Mouse (Mus musculus): ENCODE data around the gene Clpx. TPM values are rescaled to one million over a fixed set of nuclear protein-coding genes. Genes with fewer than 3 reads are reported as not detected.
"Not testable (repeated sequence)": the region's sequence is repeated elsewhere in the genome, so short reads cannot be mapped to it uniquely, and the experiment has no call there.

Gene Clpx
- polyA plus RNA-seq, 3 experiments from 2014 or later = 29.8 to 41.8 (median 37.4) TPM

DNA sequence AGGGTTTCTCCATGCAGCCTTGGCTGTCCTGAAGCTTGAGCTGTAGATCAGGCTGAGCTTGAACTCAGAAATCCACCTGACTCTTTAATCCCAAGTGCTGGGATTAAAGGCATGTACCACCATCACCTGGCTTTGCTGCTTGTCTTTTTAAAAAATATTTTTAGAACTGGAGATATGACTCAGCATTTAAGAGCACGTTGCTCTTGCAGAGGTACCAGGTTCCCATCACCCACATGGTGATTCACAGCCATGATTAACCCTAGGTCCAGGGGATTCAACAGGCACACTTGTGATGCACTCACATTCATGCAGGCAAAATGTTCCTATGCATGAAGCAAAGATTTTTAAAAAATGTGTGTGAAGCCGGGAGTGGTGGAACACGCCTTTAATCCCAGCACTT lies 1.6 kb upstream of the Clpx start:
- no peak for ATAC-seq

DNA sequence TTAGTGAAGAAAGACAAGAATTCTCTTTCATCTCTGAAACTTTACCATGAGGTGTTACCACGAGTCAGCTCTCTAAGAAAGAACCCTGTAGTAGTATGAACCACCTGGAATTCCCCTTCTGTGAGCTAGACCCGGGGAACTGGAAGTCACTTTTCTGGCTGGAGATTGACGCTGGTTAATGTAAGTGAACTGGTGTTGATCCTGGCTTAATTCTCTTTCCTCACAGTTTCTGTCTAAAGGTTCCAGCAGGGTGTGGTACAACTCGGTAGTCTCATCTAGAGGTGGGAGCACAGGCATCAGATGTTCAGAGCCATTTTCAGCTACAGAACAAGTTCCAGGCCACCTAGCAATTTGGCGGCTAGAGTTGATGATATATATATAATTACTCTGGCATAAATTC lies 941 bp upstream of the Clpx start:
- peak; percentile 39 for ATAC-seq

DNA sequence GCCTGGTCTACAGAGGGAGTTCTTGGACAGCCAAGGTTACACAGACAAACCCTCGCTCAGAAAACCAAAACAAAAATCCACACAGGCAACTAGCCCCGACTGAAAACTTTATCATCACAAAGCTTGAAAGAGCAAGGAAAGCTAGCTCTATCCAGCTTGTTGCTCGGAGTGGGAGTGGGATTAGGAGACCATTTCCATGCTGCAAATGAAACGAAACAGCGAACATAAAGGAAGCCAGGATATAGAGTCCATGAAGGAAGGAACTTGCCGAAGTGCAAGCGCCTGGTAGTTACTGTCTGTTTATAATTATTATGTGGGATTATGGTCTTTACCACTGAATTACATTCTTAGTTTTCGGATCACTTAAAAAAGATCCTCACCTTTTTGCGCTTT lies 484 bp upstream of the Clpx start:
- ATAC-seq = no peak

DNA sequence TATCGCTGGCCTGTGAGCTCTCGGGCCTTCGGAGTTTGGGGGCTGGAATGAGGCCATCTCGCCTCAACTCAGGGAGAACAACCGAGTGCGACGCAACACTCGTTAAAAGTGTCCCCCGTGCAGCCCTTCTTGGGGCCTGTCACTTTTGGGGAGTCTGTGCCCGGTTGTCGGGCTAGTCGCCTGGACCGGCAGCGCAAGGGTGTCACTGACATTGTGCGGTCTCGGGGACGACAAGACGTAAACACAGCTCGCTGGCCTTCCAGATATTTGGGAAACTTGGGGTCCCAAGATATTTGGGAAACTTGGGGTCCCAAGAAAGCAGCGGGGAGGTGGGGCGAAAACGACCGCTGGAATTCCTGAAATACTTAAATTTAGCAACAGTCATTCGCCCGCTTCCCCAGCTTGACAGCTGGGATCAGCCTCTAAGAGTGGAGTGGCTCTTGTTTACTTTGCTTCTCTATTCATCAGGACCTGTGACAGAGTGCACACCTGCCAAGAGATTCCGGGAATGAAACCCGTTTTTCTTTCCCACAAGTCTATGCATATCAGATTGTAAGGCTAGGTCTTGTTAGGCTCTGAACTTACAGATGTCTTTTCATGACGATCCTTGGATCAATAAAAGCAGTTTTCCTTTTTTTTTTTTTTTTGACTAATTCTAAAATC lies 787 bp downstream of the Clpx start:
- ATAC-seq = peak; percentile 7

DNA sequence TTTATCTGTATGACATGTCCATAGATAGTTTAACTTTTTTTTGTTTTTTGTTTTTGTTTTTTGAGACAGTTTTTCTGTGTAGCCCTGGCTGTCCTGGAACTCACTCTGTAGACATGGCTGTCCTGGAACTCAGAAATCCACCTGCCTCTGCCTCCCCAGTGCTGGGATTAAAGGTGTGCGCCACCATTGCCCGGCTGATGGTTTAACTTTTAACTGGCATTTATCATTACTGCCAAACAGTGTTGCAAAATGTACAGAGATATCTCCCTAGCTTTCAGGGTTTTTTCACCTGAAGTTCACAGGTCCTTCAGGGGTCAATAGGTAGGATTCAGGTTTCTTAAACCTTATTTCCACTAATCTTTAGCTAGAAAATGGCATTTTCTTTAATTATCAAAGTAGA lies 3.0 kb downstream of the Clpx start:
- ATAC-seq = no peak

DNA sequence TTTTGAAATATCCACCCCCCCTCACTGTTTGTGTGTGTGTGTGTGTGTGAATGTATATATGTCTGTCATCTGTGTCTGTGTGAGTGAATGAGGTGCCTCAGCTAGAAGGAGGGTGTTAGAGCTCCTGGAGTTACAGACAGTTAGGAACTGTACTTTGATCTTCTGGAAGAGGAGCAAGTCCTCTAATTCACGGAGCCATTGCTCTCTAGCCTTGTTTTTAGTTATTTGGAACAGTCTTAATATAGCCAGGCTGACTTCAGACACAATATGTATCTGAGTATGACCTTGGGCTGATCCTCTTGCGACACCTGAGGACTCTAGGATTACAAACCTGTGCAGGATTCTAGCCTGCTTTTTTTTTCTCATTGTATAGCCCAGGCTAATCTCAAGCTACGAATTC lies 4.7 kb downstream of the Clpx start:
- no peak for ATAC-seq

DNA sequence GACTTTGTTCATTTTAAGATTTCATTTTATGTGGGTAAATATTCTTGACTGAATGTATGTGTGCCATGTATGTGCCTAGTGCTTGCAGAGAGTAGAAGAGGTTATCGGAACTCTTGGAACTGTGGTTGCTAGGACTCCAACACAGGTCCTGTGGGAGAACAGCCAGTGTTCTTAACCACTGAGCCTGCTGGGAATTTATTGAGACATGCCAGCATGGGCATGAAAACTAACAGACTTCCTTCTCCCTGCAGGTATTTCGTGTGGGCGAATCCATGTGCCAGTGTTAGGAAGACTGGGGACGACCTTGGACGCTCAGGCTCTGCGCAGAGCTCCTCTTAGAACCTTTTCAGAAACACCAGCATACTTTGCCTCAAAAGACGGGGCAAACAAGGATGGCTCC lies 5.6 kb downstream of the Clpx start:
- ATAC-seq = no peak

DNA sequence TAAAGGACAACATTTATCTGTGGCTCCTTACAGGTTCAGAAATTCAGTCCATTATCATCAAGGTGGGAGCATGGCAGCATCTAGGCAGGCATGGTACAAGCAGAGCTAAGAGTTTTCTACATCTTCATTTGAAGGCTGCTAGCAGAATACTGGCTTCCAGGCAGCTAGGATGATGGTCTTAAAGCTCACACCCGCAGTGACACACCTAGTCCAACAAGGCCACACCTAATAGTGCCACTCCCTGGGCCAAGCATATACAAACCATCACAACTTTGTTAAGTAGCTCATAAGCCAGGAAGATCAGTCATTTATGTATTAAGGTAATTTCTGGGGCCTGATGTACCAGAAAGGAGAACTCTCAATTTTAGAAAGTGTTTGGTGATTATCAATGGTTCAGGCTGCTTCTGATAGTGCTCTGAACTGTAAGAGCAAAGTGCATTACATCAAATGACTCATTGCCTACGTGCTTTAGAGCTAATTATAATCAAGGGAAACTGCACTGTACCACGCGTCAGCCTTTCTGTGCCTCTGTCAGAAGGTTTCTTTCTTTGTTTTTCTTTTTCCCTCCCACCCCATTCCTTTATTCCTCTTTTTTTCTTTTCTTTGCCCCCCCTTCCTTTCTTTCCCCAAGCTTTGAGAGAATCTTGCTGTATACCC lies 8.4 kb downstream of the Clpx start:
- no peak for ATAC-seq

DNA sequence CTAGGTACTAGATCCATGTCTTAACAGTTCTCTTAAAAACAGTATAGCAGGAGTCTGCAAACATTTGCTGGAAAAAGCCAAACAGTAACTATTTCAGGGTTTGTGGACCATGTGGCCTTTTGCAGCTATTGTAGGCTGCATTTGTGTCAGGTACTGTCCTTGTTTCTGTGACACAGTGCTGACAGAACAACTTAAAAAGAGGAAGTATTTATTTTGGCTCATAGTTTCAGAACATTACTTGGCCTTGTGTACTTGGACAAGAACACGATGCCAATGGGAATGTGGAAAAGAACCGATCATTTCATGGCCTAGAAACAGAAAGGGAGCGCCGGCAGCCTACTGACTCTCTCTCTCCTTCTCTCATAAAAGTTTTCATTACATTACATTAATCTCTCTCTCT lies 9.5 kb downstream of the Clpx start:
- ATAC-seq = no peak

DNA sequence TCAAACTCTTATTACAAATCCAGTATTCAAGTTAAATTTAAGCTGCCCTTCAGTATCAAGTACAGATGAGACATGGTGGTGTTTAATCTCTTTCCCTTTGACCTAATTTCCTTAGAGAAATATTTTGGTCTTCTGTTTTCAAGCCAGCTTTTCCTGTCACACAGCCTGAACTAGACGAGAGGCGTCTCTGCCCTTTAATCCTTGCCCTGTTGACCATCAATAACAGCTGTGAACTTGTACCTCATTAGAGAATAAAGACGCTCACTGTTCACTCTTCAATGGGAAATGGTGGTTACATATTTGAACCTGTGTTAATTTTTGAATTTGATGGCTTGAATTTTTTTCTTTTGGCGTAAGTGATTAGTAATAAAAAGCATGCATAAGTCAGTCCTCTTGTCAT lies 10.2 kb downstream of the Clpx start:
- ATAC-seq = no peak

DNA sequence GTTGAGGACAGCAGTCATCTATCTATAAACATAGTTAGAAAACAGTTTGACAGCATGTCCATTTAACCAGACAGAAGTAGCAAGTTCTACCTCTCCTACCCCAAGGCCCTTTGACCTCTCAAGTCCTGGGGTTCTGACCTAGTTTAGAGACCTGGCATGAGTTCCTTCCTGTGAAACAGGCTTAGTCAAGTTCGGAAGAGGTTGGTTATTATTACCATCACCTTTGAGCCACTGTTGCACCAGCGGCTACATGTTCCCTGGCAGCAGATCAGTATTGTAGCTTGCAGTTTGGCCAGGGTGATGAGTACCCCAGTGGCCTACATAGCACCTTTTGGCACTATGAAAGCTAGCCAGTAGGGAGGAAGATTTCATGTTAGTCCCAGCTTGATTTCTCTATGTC lies 12.6 kb downstream of the Clpx start:
- no peak for ATAC-seq

DNA sequence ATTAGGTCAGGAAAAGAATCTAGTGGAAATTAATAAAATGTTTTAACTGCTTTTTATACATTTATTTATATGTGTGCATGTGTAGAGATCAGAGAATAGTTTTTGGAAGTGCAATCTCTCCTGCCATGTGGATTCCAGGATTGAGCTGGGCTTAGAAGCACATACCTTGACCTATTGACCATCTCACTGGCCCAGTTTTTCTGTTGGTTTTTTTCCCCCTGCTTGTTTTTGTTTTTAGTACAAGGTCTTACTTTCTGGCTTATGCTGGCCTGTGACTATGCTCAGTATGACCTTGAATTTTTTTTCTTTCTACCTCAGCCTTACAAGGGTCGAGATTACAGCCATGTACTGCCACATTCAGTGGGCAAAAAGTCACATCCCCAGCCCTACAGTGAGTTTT lies 14.0 kb downstream of the Clpx start:
- ATAC-seq = no peak

DNA sequence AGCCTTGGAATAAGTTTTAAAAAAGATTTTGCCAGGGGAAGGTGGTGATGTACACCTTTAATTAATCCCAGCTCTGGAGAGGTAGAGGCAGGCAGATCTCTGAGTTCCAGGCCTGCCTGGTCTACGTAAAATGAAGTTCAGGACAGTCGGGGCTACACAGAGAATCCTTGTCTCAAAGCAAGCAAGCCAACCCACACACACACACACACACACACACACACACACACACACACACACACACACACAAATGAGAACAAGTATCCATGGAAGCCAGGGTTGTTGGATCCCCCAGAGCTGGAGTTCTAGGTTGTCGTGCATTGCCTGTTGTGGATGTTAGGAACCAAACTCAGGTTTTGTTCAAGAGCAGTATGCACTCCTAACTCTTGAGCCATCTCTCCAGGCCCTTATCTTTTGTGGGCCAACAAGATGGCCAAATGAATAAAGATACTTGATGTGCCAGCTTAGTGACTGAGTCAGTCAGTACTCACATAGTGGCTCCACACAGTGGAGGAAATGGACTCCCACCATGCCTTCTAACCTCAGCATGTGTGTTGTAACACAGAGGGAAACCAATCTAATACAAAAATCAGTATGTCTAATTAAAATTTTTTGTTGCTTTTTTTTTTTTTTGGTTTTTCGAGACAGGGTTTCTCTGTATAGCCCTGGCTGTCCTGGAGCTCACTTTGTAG lies 18.8 kb downstream of the Clpx start:
- no peak for ATAC-seq

DNA sequence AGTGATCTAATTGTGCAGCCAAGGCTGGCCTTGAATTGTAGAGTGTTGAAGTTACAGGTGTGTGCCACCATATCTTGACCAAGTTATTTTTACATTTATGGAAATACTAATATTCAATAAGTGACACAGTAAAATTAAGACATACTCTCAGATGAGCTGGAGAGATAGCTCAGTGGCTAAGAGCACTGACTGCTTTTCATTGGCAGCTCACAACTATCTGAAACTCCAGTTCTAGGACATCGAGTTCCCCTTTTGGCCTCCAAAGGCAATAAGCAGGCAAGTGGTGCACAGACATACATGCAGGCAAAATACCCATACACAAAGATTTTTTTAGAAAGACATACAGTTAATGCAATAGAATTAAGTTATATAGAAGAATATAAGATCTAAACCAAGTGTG lies 19.8 kb downstream of the Clpx start:
- no peak for ATAC-seq

DNA sequence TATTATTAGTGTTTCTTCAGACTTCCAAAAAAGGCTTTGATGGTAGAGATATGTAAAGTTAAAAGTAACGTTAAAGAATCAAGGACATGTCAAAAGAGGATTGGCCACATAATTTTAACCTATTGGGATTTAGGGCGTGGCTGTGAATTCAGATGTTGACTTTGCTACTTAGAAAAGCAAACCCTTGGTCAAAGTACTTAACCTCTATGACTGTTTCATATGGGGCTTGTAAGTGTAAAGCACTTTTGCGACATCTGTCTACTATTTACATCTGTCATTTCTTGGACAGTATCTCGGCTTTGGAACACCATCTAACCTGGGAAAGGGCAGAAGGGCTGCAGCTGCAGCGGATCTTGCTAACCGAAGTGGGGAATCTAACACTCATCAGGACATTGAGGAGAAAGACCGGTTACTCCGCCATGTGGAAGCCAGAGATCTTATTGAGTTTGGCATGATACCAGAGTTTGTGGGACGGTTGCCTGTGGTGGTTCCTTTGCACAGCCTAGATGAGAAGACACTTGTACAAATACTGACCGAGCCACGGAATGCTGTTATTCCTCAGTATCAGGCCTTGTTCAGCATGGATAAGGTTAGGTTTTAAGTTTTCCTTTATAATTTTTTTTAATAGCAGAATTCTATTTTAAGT lies 28.3 kb downstream of the Clpx start:
- no peak for ATAC-seq

DNA sequence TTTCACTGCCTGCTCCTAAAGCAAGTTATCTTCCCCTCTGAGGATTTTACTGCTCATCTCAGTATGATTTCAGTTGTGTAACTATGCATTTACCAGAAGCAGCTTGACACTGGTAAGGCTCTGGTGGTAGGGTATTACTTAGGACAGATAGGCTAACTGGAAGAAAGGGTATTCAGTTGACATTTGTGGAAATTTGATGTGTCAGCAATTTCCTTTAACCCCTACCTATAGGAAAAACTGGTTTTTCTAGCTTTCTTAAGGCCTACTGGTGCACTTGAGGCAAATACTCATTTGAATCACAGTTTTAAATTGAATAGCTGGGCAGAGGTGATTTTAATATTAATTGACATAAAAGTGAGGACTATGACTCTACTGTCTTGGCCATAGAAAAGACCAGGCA lies 31.9 kb downstream of the Clpx start:
- ATAC-seq = no peak

DNA sequence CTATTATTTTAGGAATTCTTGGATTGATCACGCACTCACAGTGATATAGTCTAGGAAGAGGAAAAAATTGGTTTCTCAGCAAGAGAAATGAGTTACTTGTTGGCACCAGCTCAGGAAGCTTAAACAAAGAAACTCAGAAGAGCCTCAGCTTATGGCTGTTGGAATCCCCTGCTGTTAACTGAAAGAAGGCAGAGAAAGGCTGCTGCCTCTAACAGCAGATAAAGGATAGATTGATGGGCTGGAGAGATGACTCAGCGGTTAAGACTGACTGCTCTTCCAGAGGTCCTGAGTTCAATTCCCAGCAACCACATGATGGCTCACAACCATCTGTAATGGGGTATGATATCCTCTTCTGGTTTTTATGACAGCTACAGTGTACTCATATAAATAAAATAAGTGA lies 33.3 kb downstream of the Clpx start:
- no peak for ATAC-seq

DNA sequence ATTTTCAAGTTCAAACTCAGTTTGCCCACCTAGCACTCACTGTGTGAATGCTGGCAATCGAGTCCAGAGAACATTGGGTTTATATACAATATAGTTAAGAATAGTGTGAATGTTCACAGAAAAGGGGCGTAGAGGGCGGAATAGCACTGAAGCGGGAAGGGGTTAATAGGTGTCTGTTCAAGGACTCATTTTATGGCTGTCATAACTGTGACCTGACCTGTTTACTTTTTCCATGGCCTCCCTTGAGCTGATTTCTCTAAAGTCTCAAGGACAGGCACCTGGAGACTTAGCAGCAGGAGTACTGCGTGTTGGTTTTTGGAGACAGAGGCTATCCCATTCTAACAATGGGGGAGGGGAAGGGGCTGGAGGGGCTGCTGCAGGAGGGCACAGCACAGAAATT lies 39.9 kb downstream of the Clpx start:
- no peak for ATAC-seq

DNA sequence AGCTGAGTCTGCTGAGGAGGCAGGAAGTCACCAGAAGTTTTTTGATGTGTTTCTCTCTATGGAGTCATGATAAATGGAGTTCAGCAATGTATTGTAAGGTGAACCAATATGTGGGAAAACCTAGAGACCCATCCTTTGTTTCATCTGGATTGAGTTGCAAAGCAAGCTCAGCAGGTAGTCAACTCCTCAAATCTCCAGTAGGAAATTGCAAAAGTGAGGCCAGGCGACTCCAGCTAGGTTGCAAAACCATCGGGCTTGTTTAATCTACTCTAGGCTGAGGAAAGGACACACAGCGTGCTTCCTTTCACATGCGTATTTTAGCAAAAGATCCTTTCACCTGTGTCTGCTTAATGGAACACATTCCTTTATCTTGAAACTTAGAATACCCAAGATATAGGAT lies 45.1 kb downstream of the Clpx start:
- ATAC-seq = no peak

DNA sequence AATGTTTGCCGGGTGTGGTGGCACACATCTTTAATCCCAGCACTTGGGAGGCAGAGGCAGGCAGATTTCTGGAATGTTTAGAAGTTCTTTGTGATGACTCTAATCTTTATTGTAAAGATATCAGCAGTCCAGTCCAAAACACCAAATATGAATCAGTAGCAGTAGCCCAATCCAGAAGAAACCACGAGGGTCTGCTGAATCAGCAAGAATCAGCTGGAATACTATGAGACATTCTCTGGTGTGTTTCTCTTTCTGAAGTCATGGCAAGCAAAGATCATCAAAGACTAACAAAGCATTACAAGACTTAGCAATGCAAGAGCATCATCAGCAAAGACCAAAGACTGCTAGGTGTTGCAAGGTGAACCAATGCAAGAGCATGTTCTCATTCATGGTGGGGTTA lies 46.4 kb downstream of the Clpx start:
- no peak for ATAC-seq

DNA sequence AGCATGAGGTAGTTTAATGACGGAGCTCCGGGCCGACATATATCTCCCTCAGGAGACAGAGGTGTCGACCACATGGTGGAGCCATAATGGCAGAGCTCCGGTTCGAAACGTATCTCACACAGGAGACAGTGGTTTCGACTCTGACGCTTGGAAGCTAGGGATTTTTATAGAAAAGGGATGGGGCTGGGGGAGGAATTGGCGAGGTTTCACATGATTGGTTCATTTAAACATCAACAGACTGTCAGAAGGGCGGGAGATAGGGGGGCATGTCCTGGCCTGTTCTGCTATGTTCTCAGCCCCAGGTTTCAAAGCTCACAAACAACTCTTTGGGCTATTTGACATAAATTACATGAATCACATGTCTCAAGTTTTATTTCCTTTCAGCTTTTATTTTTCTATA lies 51.4 kb downstream of the Clpx start:
- ATAC-seq = not testable (repeated sequence)

DNA sequence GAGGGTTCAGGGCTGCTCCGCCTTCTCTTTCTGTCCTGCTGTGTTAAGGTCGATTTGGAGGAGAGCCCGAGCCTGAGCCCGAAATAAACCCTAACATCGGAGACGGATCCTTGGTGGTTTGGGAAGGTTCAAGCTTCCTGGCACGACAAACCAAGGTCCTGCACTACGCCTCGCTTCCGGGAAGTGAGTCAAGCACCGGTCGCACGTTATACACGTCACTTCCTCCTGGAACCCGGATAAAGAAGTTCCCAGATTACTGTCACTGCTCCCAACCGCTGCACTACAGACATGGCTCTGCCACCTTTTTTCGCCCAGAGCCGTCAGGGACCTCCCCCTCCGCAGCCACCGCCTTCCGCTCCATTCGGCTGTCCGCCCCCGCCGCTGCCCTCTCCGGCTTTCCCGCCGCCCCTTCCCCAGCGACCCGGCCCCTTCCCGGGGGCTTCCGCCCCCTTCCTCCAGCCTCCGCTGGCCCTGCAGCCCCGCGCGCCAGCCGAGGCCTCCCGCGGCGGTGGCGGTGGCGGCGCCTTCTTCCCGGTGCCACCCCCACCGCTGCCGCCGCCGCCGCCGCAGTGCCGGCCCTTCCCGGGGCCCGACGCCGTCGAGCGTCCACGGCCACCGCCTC lies 51.9 kb downstream of the Clpx start, which contains the start of gene Pdcd7:
Pdcd7 (plus strand) TSS at position 251 of the 622 bp plus-strand sequence.
- peak; percentile 83 for ATAC-seq

DNA sequence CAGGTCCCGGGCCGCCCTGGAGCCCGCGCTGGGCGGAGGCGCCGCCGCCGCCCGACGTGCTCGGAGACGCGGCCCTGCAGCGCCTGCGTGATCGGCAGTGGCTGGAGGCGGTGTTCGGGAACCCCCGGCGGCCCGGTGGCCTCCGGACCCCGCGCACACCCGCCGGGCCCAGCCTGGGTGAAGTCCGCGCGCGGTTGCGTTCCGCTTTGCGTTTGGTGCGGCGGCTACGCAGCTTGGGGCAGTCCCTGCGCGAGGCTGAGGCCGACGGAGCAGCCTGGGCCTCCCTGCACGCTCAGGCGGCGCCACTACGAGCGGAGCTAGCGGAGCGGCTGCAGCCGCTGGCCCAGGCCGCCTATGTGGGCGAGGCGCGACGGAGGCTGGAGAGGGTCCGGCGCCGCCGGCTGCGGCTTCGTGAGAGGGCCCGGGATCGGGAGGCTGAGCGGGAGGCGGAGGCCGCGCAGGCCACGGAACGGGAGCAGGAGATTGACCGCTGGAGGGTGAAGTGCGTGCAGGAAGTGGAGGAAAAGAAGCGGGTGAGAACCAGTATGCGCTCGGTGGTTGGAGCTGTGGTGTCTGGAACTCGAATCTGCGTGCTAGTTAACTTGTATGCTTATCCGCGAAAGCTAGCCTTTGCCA lies 52.5 kb downstream of the Clpx start:
- peak; percentile 69 for ATAC-seq

Data from inflammation-experienced regulatory T-cells, adult 6 months (primary cell).